Mouse (Mus musculus): ENCODE measurements around the gene Get4. TPM values are rescaled to one million over a fixed set of nuclear protein-coding genes. Genes with fewer than 3 reads are reported as not detected.

Get4 gene
- polyA plus RNA-seq, 1 experiment from 2014 or later: 208 TPM

GRCm38 (mm10) chr5:139282191-139282590, 30.1 kb downstream of the Get4 start:
- no peak overlapping the region for H3K9ac ChIP-seq (ENCODE audit: low read depth, low read length)
- H3K4me2 ChIP-seq: no peak overlapping the region
- DNase-seq (ENCODE audit: low spot score) (peak; percentile 80), ATAC-seq (replicated peaks; ENCODE audit: low FRiP score) (peak; percentile 51)
- no peaks in the 10 kb centered on the region for H3K36me3 ChIP-seq (ENCODE audit: control insufficient read depth, insufficient read depth, low read length)
- 4% methylated on average over 15 of the region's 15 CpGs for WGBS
- no peak overlapping the region for H3K27ac ChIP-seq (ENCODE audit: low read depth, low read length)
- H3K27me3 ChIP-seq (replicated peaks; ENCODE audit: control insufficient read depth, insufficient read depth, low read length): no peaks in the 10 kb centered on the region
- H3K4me3 ChIP-seq (ENCODE audit: low read depth, low read length): no peak overlapping the region
- H3K9me3 ChIP-seq (ENCODE audit: control insufficient read depth, low read length): no peaks in the 10 kb centered on the region
- peaks cover 25% of the 10 kb centered on the region for H3K4me1 ChIP-seq (replicated peaks; ENCODE audit: control insufficient read depth, insufficient read depth, low read length)

GRCm38 (mm10) chr5:139283460-139284180, 31.5 kb downstream of the Get4 start:
- no peaks in the 10 kb centered on the region for H3K36me3 ChIP-seq (ENCODE audit: control insufficient read depth, insufficient read depth, low read length)
- H3K27me3 ChIP-seq (replicated peaks; ENCODE audit: control insufficient read depth, insufficient read depth, low read length): no peaks in the 10 kb centered on the region
- no peak overlapping the region for H3K9ac ChIP-seq (ENCODE audit: low read depth, low read length)
- ATAC-seq (replicated peaks; ENCODE audit: low FRiP score) (no peak), DNase-seq (ENCODE audit: low spot score) (no peak)
- H3K4me2 ChIP-seq: no peak overlapping the region
- no peaks in the 10 kb centered on the region for H3K9me3 ChIP-seq (ENCODE audit: control insufficient read depth, low read length)
- H3K4me3 ChIP-seq (ENCODE audit: low read depth, low read length): no peak overlapping the region
- WGBS: 94% methylated on average over 14 of the region's 14 CpGs
- H3K27ac ChIP-seq (ENCODE audit: low read depth, low read length): no peak overlapping the region
- peaks cover 30% of the 10 kb centered on the region for H3K4me1 ChIP-seq (replicated peaks; ENCODE audit: control insufficient read depth, insufficient read depth, low read length)

GRCm38 (mm10) chr5:139285383-139286067, 33.4 kb downstream of the Get4 start:
- Histone ChIP-seq H3K4me3 (ENCODE audit: low read depth, low read length) (no peak overlapping the region), H3K4me2 (no peak overlapping the region), H3K36me3 (ENCODE audit: control insufficient read depth, insufficient read depth, low read length) (no peaks in the 10 kb centered on the region), H3K27ac (ENCODE audit: low read depth, low read length) (peak overlapping the region; percentile 53), H3K9ac (ENCODE audit: low read depth, low read length) (0 out of 2 replicates have a peak overlapping the region, but pooled peaks have one; percentile 7), H3K4me1 (replicated peaks; ENCODE audit: control insufficient read depth, insufficient read depth, low read length) (peaks cover 30% of the 10 kb centered on the region), H3K27me3 (replicated peaks; ENCODE audit: control insufficient read depth, insufficient read depth, low read length) (no peaks in the 10 kb centered on the region), H3K9me3 (ENCODE audit: control insufficient read depth, low read length) (no peaks in the 10 kb centered on the region)
- 40% methylated on average over 8 of the region's 8 CpGs for WGBS
- ATAC-seq (replicated peaks; ENCODE audit: low FRiP score) (no peak), DNase-seq (ENCODE audit: low spot score) (no peak)

GRCm38 (mm10) chr5:139286142-139286941, 34.2 kb downstream of the Get4 start:
- H3K4me2 ChIP-seq: no peak overlapping the region; the same call in 1 of the 2 replicates
- 57% methylated on average over 14 of the region's 14 CpGs for WGBS
- H3K4me1 ChIP-seq (replicated peaks; ENCODE audit: control insufficient read depth, insufficient read depth, low read length): peaks cover 30% of the 10 kb centered on the region
- H3K9me3 ChIP-seq (ENCODE audit: control insufficient read depth, low read length): no peaks in the 10 kb centered on the region
- H3K4me3 ChIP-seq (ENCODE audit: low read depth, low read length): no peak overlapping the region
- no peaks in the 10 kb centered on the region for H3K36me3 ChIP-seq (ENCODE audit: control insufficient read depth, insufficient read depth, low read length)
- DNase-seq (ENCODE audit: low spot score) (no peak), ATAC-seq (replicated peaks; ENCODE audit: low FRiP score) (no peak)
- H3K27me3 ChIP-seq (replicated peaks; ENCODE audit: control insufficient read depth, insufficient read depth, low read length): no peaks in the 10 kb centered on the region
- peak overlapping the region; percentile 53 for H3K27ac ChIP-seq (ENCODE audit: low read depth, low read length)
- 0 out of 2 replicates have a peak overlapping the region, but pooled peaks have one; percentile 7 for H3K9ac ChIP-seq (ENCODE audit: low read depth, low read length)

- peaks cover 30% of the 10 kb centered on the region for H3K4me1 ChIP-seq (replicated peaks; ENCODE audit: control insufficient read depth, insufficient read depth, low read length)
- no peaks in the 10 kb centered on the region for H3K27me3 ChIP-seq (replicated peaks; ENCODE audit: control insufficient read depth, insufficient read depth, low read length)
- H3K4me2 ChIP-seq: peak overlapping the region; percentile 1; the same call in 1 of the 2 replicates
- no peak overlapping the region for H3K9ac ChIP-seq (ENCODE audit: low read depth, low read length)
- H3K4me3 ChIP-seq (ENCODE audit: low read depth, low read length): no peak overlapping the region
- H3K27ac ChIP-seq (ENCODE audit: low read depth, low read length): peak overlapping the region; percentile 53; the same call in 1 of the 2 replicates
- no peaks in the 10 kb centered on the region for H3K36me3 ChIP-seq (ENCODE audit: control insufficient read depth, insufficient read depth, low read length)
- no peaks in the 10 kb centered on the region for H3K9me3 ChIP-seq (ENCODE audit: control insufficient read depth, low read length)
- DNase-seq (ENCODE audit: low spot score) (no peak), ATAC-seq (replicated peaks; ENCODE audit: low FRiP score) (peak; percentile 70)
- 40% methylated on average over 5 of the region's 5 CpGs for WGBS
These were observed 35.0 kb downstream of the Get4 start for GRCm38 (mm10) chr5:139287099-139287498.

- DNase-seq (ENCODE audit: low spot score) (no peak), ATAC-seq (replicated peaks; ENCODE audit: low FRiP score) (no peak)
- Histone ChIP-seq H3K9me3 (ENCODE audit: control insufficient read depth, low read length) (no peaks in the 10 kb centered on the region), H3K4me1 (replicated peaks; ENCODE audit: control insufficient read depth, insufficient read depth, low read length) (peaks cover 30% of the 10 kb centered on the region), H3K4me2 (no peak overlapping the region), H3K4me3 (ENCODE audit: low read depth, low read length) (no peak overlapping the region), H3K9ac (ENCODE audit: low read depth, low read length) (no peak overlapping the region), H3K36me3 (ENCODE audit: control insufficient read depth, insufficient read depth, low read length) (no peaks in the 10 kb centered on the region), H3K27ac (ENCODE audit: low read depth, low read length) (no peak overlapping the region), H3K27me3 (replicated peaks; ENCODE audit: control insufficient read depth, insufficient read depth, low read length) (no peaks in the 10 kb centered on the region)
- WGBS: 59% methylated on average over 4 of the region's 4 CpGs
These were observed 35.7 kb downstream of the Get4 start for GRCm38 (mm10) chr5:139287787-139288186.

- Histone ChIP-seq H3K36me3 (ENCODE audit: control insufficient read depth, insufficient read depth, low read length) (no peaks in the 10 kb centered on the region), H3K9me3 (ENCODE audit: control insufficient read depth, low read length) (no peaks in the 10 kb centered on the region), H3K27me3 (replicated peaks; ENCODE audit: control insufficient read depth, insufficient read depth, low read length) (no peaks in the 10 kb centered on the region), H3K9ac (ENCODE audit: low read depth, low read length) (no peak overlapping the region), H3K4me2 (no peak overlapping the region), H3K4me3 (ENCODE audit: low read depth, low read length) (no peak overlapping the region), H3K27ac (ENCODE audit: low read depth, low read length) (no peak overlapping the region), H3K4me1 (replicated peaks; ENCODE audit: control insufficient read depth, insufficient read depth, low read length) (peaks cover 30% of the 10 kb centered on the region)
- DNase-seq (ENCODE audit: low spot score): no peak
- no peak for ATAC-seq (replicated peaks; ENCODE audit: low FRiP score)
- WGBS: 86% methylated on average over 4 of the region's 4 CpGs
These were observed 36.5 kb downstream of the Get4 start for GRCm38 (mm10) chr5:139288591-139288990.

GRCm38 (mm10) chr5:139290467-139291259, 38.5 kb downstream of the Get4 start:
- Histone ChIP-seq H3K9ac (ENCODE audit: low read depth, low read length) (no peak overlapping the region), H3K27me3 (replicated peaks; ENCODE audit: control insufficient read depth, insufficient read depth, low read length) (no peaks in the 10 kb centered on the region), H3K36me3 (ENCODE audit: control insufficient read depth, insufficient read depth, low read length) (no peaks in the 10 kb centered on the region), H3K4me2 (no peak overlapping the region), H3K9me3 (ENCODE audit: control insufficient read depth, low read length) (no peaks in the 10 kb centered on the region), H3K4me1 (replicated peaks; ENCODE audit: control insufficient read depth, insufficient read depth, low read length) (peaks cover 20% of the 10 kb centered on the region), H3K27ac (ENCODE audit: low read depth, low read length) (no peak overlapping the region), H3K4me3 (ENCODE audit: low read depth, low read length) (no peak overlapping the region)
- DNase-seq (ENCODE audit: low spot score) (no peak), ATAC-seq (replicated peaks; ENCODE audit: low FRiP score) (no peak)
- WGBS: 81% methylated on average over 12 of the region's 12 CpGs
